In the genomic region with DNA sequence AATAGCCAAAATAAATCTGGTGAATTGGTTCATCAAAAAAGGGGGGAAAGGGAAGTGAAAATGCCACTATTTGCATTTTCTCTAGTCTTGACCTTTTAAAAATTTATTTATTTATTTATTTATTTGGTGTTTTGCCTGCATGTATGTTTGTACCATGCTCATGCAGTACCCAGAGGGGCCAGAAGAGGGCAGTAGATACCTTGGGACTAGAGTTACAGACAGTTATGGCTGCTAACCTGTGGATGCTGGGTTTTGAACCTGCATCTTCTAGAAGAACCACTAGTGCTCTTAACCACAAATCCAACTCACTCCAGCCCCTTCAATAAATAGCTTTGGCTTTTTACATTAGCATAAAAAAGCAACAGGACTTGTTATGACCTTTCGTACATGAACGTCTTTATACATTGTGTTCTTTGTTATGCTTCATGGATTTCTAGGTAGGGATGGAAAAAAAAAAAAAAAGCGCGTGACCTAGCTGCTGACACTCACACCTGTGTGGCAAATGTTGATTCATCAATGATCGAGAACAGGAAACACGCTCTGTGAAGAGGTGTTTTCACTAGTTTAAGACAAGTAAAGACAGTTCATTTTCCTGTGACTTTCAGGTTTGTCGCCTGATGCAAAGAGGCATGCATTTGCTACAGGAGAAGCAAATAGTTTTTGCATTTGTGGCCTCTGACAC, we compare ENCODE assay signal across 9 mouse cellular contexts. TPM values are rescaled to one million over a fixed set of nuclear protein-coding genes. Genes with fewer than 3 reads are reported as not detected.
A peak's percentile ranks its signal among the peaks of the same experiment; 100 is the strongest.
DNase-seq lines count a peak whose midpoint lies in the region; ATAC-seq lines count a peak whose summit lies in the region.
"Had no signal": no experiment of that assay in that cellular context is flagged by ENCODE, and none has a peak within 500 bp of the region (broad histone marks: within the 10 kb centered on the region; RNA-seq: fewer than 3 reads in every experiment).

No protein-coding gene starts in this region.

- no peak overlapping the region for H3K4me3 ChIP-seq in heart, embryonic 10.5 days

- 91% methylated on average over 7 of the region's 7 CpGs for WGBS in heart, embryonic 10.5 days

- H3K27me3 ChIP-seq in heart, embryonic 10.5 days (ENCODE audit: insufficient read depth, poor library complexity, severe bottlenecking) = no peaks in the 10 kb centered on the region

- peak; percentile 81 for DNase-seq in heart, adult 11 months
- no peak for DNase-seq in heart, postnatal 25 days (ENCODE audit: low spot score)
- DNase-seq in ZHBTc4 (ENCODE audit: low read depth, low spot score) = peak; percentile 85
- DNase-seq in cerebellum, postnatal 25 days = peak; percentile 81 to 91
- DNase-seq in heart, embryonic 10.5 days (ENCODE audit: low spot score) = peak; percentile 82
- peak; percentile 63 to 71 for DNase-seq in left cerebral cortex, adult 18-20 months (ENCODE audit: low spot score in 2 of 2)
- DNase-seq in spleen, postnatal 36 days (ENCODE audit: low spot score in 2 of 2) = peak; percentile 65 to 77

- H3K27ac ChIP-seq in heart, embryonic 10.5 days = no peak overlapping the region

- ATAC-seq in megakaryocyte-erythroid progenitor cell, adult 5-6 weeks (replicated peaks; ENCODE audit: low FRiP score, low TSS enrichment, poor library complexity, severe bottlenecking) = peak; percentile 71; the same call in 1 of the 2 replicates

- no peaks in the 10 kb centered on the region for H3K36me3 ChIP-seq in heart, embryonic 10.5 days

- intact Hi-C loops in heart, postnatal 25 days (cut with DNase I) = loop anchor here (5.0 kb wide), 1 partner anchor 61 kb away; no protein-coding TSS in a partner anchor

- H3K4me1 ChIP-seq in heart, embryonic 10.5 days = no peaks in the 10 kb centered on the region

- no peaks in the 10 kb centered on the region for H3K9me3 ChIP-seq in heart, embryonic 10.5 days

RNA-seq across cellular contexts. Expression of gene Emb, which starts 9.8 kb away (rescaled TPM):
- 10 to 100 TPM in 1 of 2 experiments, 1 to 10 TPM in 1; 9.9 to 11.0 TPM for total RNA-seq in heart, postnatal 25 days (2021)
- polyA plus RNA-seq in heart, embryonic 10.5 days (2016; fragmentation: Nextera tagmentation; extraction: Ambion mirVana) = 26.6 and 44.9 TPM in 2 replicates
- 10 to 100 TPM; 32.4 to 37.5 TPM for total RNA-seq in left cerebral cortex, adult 18-20 months (2021)
- total RNA-seq in megakaryocyte-erythroid progenitor cell, adult 5-6 weeks (2014; fragmentation: Nextera tagmentation) = 3.2 and 9.8 TPM in 2 replicates
- total RNA-seq in megakaryocyte-erythroid progenitor cell, adult 5-6 weeks (2017) = 8.6 and 12.8 TPM in 2 replicates

RNA-seq across cellular contexts. Expression of gene Gm17509, which starts 22.3 kb away (rescaled TPM):
- not detected for total RNA-seq in heart, postnatal 25 days (2021)
- polyA plus RNA-seq in heart, embryonic 10.5 days (2016; fragmentation: Nextera tagmentation; extraction: Ambion mirVana) = 0.27 and 0.36 TPM in 2 replicates
- 1 to 10 TPM; 1.6 TPM for total RNA-seq in left cerebral cortex, adult 18-20 months (2021)
- total RNA-seq in megakaryocyte-erythroid progenitor cell, adult 5-6 weeks (2014; fragmentation: Nextera tagmentation) = not detected in 2 replicates
- 0.65 TPM in 1 of 2 replicates, not detected in the other for total RNA-seq in megakaryocyte-erythroid progenitor cell, adult 5-6 weeks (2017)
- polyA plus RNA-seq: lung, embryonic 16.5 days had no signal
